Mouse (Mus musculus): ENCODE results near the gene Ccl4. TPM values are rescaled to one million over a fixed set of nuclear protein-coding genes. Genes with fewer than 3 reads are reported as not detected.

The Ccl4 gene
- total RNA-seq, 2 experiments from 2014 or later = not detected

DNA sequence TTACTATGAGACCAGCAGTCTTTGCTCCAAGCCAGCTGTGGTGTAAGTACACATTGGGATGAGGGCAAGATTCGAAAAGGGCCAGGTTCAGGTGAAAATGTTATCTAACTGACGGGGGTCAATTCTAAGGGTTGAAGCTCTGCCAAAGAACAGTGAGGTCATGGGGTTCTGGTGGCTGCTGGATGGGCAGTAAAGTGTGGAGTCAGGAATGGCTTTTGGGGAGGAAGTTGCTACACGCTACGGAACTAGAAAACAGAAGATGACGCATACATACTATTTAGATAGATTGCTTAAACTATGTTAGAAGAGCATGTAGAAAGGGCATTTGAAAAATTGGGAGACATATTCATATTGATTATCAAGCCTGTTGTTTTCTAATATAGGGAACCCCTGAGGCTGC lies 1.1 kb downstream of the Ccl4 start:
- intact Hi-C loops (cut with DNase I) = no loop called here
- DNase-seq = no peak

GRCm38 (mm10) chr11:83671743-83672142 lies 9.4 kb downstream of the Ccl4 start:
- intact Hi-C loops (cut with DNase I) = no loop called here
- no peak for DNase-seq

- no peak for DNase-seq
- intact Hi-C loops (cut with DNase I) = no loop called here
These were observed 13.3 kb downstream of the Ccl4 start for GRCm38 (mm10) chr11:83675665-83676064.

DNA sequence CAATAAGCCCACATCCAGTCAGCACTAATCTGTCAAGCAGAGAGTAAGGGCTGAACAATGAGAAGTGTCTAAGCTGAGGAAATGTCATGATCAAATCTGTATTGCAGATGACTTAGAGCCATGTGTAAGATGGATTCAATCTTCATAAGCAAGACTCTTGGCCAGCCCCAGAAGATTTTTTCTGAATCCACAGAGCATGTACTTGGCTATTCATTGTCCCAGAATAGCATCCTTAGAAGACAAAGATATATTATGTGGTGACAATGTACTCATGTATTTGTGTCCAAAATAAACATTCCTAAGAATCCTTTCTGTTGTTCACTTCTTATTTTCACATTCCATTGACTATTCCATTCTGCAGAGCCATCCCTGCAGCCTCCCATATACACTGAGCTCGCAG lies 27.5 kb downstream of the Ccl4 start:
- no peak for DNase-seq
- intact Hi-C loops (cut with DNase I) = no loop called here

DNA sequence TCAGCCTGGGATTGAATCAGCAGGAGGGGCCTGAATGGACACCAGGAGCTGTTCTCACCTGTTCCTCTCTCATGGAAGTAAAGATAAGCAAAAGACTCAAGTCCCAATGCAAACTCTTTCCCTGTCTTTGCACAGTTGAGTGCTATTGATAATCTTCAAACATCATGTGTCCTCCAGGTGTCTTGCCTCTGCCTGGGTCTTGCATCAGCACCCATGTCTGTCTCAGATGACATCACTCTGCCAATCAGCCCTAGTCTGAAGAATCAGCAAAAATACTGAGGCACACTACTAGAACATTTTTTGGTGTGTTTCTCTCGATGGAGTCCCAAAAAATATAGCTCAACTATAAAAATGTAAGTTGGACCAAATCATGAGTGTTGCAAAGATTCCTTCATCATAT lies 29.6 kb downstream of the Ccl4 start:
- DNase-seq = no peak
- intact Hi-C loops (cut with DNase I) = no loop called here

DNA sequence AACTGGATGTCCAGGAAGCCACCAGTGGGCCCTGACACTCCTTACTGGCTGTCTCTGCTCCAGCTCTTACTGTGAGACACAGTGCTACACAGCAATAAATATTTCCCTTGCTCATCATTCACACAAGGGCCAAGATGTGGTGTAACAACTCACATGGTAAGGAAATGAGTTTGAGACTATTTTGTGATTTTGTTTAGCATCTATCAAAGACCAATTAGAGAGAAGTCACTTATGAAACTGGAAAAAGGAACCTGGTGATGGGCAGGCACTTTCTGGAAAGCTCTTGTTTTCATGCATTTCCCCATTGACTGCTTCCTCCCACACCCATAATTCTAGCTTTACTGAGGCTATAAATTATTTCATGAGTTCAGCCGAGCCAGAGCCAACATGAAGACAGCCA lies 41.3 kb downstream of the Ccl4 start, which contains the start of gene Wfdc17:
TSS of gene Wfdc17 (plus strand) at position 287 of the 400 bp plus-strand sequence.
- no peak for DNase-seq
- intact Hi-C loops (cut with DNase I) = loop anchor here (1.0 kb wide), 1 partner anchor 16 kb away; no protein-coding TSS in a partner anchor

DNA sequence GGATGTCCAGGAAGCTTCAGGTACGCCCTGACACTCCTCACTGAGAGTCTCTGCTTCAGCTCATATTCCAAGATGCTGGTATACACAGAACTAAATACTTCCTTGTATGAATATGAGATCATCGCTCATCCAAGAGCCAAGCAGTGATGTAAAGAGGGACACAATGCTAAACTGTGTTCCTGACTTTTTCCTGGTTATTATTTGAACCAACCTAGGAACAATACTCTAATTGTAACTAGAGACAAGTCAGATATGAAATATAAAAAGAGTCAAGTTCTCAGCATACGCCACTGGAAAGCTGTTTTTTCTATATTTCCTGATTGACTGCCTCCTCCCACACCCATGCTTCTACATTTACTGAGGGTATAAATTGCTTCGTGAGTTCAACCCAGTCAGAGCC lies 46.3 kb downstream of the Ccl4 start, which contains the start of gene Wfdc18:
TSS of gene Wfdc18 (plus strand) at position 301 of the 400 bp plus-strand sequence.
- DNase-seq = no peak
- intact Hi-C loops (cut with DNase I) = no loop called here

DNA sequence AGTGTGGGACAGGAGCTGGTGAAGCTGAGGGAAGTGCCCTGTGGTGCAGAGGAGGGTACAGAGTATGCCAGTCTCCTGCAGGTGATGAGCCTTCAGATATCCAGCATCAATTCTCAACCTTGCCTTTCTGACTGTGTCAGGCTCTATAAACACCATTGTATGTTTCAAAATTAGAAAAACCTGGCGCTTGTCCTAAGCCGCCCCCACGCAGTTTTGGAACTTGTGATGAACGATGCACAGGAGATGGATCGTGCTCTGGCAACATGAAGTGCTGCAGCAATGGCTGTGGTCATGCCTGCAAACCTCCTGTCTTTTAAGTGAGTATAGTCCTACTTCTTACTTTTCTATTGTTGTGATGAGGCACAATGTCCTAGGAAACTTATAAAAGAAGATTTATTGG lies 47.3 kb downstream of the Ccl4 start:
- intact Hi-C loops (cut with DNase I) = no loop called here
- no peak for DNase-seq

DNA sequence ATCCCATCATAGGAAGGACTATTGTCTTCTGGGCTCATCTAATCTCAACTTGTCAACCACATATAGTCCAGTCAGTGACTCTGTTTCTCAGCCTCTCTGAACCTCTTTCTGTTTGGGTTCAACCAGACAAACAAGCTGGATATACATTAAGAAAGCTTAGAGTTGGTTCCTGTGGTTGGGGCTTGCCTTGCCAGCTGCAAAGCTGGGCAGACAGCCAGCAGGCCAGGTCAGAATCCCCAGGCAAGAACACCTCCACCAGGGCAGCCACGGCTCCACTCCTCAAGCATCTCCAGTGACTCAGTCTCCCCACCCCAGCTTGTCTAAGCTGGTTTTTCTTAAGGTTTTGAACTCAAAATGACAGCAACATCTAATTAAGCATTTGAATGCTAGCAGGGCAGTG lies 50.3 kb downstream of the Ccl4 start:
- DNase-seq = no peak
- intact Hi-C loops (cut with DNase I) = no loop called here

- DNase-seq = no peak
- intact Hi-C loops (cut with DNase I) = no loop called here
These were observed 51.5 kb downstream of the Ccl4 start for GRCm38 (mm10) chr11:83713925-83714324.

Other genes with a start within 250 kb of the Ccl4 start
- gene Gas2l2, start 233.1 kb upstream of the Ccl4 start, total RNA-seq (2021) = under 1 TPM; 0.48 to 0.74 TPM
- gene 1700020L24Rik, start 224.9 kb upstream of the Ccl4 start, total RNA-seq (2021) = under 1 TPM in 1 of 2 experiments, not detected in 1; 0.50 TPM
- 1 to 10 TPM; 4.3 to 5.1 TPM for gene Mmp28, start 199.5 kb upstream of the Ccl4 start, total RNA-seq (2021)
- 10 to 100 TPM; 88.1 to 90.1 TPM for gene Taf15, start 189.5 kb upstream of the Ccl4 start, total RNA-seq (2021)
- not detected for gene Heatr9, start 140.4 kb upstream of the Ccl4 start, total RNA-seq (2021)
- gene Ccl5, start 132.1 kb upstream of the Ccl4 start, total RNA-seq (2021) = not detected
- 1 to 10 TPM; 1.3 to 2.0 TPM for gene Ccl9, start 83.9 kb upstream of the Ccl4 start, total RNA-seq (2021)
- 1 to 10 TPM; 1.4 to 1.6 TPM for gene Ccl6, start 69.5 kb upstream of the Ccl4 start, total RNA-seq (2021)
- gene Rpl9-ps1, start 17.0 kb upstream of the Ccl4 start, total RNA-seq (2021) = not detected
- under 1 TPM in 1 of 2 experiments, not detected in 1; 0.64 TPM for gene Ccl3, start 13.2 kb upstream of the Ccl4 start, total RNA-seq (2021)
- not detected for gene Wfdc17, start 41.4 kb downstream of the Ccl4 start, total RNA-seq (2021)
- gene Wfdc18, start 46.4 kb downstream of the Ccl4 start, total RNA-seq (2021) = not detected
- not detected for gene Wfdc21, start 84.4 kb downstream of the Ccl4 start, total RNA-seq (2021)
- 10 to 100 TPM; 27.3 to 28.3 TPM for gene Heatr6, start 91.1 kb downstream of the Ccl4 start, total RNA-seq (2021)
- gene Hnf1b, start 187.5 kb downstream of the Ccl4 start, total RNA-seq (2021) = not detected